Mouse (Mus musculus) ovary, postnatal 14 days (tissue): ENCODE results near the gene Hectd1.
A peak's percentile ranks its signal among the peaks of the same experiment; 100 is the strongest.

ENCODE experiments used
- DNase-seq: peaks from one replicate; pipeline ENCODE4 v3.0.0; 2022; ENCODE audit warnings: low spot score

Gene Hectd1

DNA sequence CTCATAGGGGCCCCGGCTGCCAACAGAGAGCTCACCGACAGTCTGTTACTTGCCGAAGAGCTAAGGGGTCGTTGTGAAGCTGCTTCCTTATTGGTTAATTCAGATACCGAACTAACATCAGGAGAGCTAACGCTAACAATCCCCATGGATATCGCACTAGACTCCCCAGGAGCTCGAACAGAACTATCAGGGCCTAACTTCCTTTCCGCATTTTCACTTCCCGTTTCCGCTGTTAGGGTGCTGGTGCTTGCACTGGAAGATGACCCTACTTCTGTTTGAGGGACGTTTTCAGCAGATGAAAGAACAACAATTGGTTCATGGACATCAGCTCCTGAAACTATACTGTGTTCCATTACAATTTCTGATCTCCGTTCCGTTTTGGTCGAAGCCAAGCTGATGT, 60.6 kb downstream of the Hectd1 start:
- DNase-seq, result no peak

DNA sequence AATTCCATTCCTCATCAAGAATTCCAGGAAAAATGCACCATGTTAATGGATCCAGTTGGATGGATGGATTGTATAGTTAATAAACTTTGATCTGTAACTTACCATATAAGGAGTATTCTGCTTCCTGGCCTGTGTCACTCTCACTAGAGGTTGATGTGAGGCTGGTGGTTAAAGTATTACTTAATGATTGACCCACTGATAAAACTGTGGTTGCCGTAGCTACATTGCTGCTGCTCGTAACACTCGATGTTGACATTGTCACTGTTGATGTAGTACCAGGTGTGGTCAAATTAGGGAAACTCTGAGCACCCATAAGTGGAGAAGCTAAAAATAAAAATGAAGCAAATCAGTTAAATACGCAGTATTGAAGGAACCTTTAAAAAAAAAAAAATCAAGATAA, 61.9 kb downstream of the Hectd1 start:
- DNase-seq, result no peak

DNA sequence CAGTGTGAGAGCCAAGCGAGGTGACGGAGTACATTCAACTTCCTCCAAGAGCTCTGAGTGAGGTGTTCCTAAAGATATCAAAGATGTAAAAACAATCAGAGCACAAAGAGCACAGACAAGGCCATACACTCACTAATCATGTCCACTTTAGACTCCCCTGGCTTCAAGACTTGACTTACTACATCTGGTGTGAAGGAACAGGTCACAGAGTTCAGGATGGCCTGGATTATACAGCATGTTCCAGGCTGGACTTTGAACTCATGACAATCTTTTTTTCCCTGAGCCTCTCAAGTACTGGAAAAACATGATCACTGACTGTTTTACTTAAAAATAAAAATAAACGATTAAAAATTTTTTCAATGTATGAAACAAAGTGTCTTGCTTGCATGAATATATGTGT, 70.0 kb downstream of the Hectd1 start:
- DNase-seq, result no peak

DNA sequence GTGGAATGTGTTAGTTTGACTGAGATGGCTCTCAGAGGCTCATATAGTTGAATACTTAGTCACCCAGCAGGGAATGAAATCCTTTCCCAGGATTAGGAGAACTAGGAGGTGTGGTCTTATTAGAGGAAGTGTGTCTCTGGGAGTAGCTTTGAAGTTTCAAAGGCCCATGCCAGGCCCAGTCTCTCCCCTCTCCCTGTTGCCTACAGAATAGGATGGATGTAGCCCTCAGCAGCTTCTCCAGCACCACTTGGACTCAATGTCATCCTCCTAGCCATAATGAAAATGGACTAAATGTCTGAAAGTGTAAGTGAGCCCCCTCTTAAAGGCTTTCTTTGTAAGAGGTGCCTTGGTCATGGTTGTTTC, 72.8 kb downstream of the Hectd1 start:
- DNase-seq, result no peak

DNA sequence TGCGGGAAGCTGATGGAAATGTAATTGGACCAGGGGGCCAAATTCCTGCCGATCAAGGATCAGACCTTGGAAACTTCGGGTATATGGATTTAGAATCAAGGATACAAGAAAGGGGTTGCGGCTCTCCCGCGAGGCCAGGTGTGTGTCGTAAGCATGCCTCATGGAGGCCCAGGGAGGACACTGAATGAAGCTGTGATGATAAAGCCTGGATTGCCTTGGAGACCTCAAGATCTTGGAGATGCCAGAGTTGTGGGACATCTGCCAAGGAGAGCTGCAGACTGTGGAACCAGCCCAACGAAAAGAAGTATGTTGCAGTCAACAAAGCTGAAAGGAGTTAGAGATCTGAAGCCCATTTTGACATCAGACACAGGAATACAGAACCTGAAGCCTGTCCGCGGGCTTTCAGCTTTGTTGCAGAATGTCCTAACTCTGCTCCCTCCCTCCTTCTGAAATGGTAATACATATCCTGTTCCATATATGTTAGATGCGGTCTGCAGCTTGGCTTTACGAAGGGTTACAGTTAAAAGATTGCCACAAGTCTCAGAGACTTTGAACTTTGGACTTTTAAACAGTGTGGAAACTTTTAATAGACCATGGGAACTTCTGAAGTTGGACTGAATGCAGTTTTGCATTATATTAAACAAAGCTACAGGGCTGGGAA, 73.3 kb downstream of the Hectd1 start:
- no peak for DNase-seq

DNA sequence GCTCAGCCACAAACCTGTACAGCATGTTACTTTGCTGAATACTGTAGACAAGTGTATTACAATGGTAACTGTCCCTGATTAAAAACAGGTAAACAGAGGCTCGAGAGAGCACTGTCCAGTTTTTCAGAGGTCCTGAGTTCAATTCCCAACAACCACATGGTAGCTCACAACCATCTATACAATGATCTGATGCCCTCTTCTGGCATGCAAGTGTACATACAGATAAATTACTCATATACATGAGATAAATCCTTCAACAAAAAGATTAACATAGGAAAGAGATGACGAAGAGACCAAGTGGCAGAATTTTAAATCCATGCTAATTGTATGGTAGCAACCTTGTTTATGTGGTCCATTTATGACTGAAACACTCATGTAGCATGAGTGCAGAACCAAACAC, 82.0 kb downstream of the Hectd1 start:
- no peak for DNase-seq

DNA sequence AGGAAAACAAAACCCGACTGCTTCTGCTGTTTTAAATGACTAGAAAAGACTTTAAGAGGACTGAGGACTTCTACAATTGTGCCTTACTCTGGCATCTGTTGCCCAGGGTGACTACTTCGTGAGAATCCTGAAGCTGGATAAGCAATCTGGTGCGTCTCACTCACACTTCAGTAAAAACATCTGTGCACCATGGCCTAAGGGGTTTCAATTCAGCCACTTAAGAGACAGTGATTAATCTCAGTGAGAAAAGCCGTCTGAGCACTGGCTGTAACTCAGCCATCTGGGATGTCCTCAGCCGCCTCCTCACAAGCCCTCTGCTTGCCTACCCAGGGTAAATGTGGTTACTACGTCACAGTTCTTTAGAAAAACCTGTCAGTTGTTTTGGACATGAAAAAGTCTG, 84.4 kb downstream of the Hectd1 start:
- no peak for DNase-seq

DNA sequence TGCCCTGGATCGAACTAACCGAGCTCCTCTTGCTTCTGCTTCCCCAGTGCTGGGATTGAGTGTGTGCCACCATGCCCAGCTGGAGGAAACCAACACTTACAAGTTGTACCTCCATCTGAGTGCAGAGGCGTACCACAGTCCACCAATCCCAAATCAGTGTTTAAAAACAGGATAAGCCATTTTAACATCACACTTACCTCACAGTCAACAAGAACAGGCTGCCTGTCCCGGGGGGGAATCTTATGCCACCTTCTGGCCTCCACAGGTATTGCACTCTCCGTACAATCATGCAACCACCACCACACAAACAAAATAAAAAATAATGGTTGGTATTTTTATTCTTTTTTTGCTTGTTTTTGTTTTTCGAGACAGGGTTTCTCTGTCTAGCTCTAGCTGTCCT, 87.6 kb downstream of the Hectd1 start:
- peak; percentile 41 for DNase-seq

DNA sequence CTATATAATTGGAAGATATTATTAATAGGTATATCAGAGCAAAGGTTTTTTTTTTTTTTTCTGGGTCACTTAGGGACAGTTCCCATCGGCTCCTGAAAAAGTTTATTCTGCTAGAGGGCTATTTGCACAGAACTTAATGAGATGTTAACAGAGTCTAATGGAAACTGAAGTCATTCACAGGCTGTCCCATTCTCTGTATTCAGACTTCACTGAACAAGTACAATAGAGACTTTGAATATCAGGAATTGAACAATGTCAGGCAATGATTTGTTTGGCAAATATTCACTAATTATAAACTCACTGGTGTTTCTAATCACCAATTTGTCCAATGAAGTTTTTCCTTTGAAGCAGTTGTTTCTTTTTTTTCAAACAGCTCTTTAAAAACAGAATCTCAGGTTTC, 92.5 kb downstream of the Hectd1 start:
- no peak for DNase-seq

DNA sequence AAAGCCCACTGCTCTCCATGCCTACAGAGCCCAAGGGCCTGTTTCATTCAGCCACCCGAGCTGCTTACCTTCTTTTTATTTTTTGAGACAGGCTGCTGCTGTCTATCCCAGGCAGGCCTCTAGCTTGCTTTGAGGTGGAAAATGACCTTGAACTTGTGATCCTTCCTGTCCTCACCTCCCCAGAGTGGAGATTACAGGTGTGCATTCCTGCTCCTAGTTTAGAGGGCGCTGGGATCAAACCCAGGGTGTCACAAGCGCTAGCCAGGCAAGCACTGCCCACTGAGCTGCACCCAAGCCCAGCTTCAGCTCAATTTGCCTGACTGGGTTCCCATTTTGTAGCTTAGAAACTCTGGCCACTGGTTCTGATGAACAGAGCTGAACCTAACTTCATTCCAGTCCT, 93.0 kb downstream of the Hectd1 start:
- no peak for DNase-seq

DNA sequence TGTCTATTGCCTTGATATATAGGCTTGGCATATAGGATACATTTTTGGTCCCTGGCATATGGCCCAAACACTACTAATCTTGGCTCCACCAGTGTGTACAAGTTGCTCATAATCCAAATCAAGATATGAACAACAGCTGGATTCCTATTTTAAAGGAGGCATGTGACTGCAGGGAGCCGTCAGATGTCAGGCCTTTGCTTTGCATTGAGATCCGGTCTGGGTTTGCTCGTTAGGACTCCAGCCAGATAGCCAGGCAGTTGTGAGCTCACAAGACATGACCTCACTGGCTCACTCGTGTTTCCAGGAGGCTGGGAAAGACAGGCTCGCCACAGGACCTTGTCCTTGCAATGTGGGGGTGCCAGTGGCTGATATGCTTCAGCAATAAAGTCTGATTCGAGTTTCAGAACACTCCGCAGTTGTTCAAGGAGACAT, 93.5 kb downstream of the Hectd1 start:
- no peak for DNase-seq

DNA sequence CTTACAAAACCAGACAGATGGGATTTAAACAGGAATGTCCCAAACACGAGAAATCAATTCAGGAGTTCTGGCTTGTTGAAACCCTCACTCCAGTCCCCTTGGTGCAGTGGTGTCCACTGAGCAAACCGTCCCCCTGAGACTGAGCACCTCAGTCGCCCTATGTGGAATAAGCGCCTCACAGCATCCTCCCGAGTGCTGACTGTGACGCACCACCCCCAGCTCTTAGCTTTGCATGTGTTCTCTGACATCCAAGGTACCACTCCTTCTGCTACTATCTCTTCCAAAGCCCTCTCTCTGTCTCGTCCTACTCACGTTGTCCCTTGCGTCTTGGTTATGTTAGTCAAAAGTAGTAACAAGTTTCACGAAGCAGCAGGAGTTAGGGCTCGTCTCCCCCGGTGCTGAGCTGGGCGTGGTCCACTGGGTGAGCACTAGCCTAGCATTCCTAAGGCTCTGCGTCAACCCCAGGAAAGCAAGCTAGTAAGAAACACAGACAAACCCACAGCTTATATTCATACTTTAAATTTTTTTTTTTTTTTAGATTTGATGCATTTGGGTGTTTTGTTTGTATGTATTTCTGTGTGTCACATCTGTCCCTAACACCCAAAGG, 94.6 kb downstream of the Hectd1 start:
- DNase-seq, result no peak

DNA sequence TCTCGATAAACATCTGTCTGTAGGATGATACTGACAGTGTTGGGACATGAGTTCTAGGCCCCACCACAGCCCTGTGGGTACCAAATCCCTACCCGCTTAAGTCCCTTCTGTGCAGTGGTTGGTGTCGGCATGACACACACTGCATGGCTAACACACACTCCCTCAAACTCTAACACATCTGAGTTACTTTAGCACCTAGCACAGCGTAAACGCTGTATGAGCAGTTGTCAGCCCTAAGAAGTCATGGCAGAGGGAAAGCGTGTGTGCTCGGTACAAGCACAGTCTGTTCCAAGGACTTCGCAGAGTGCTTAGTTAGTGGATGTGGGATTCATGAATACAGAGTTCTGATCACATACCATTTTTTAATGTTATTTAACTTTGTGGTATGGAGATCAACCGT, 99.5 kb downstream of the Hectd1 start:
- no peak for DNase-seq

DNA sequence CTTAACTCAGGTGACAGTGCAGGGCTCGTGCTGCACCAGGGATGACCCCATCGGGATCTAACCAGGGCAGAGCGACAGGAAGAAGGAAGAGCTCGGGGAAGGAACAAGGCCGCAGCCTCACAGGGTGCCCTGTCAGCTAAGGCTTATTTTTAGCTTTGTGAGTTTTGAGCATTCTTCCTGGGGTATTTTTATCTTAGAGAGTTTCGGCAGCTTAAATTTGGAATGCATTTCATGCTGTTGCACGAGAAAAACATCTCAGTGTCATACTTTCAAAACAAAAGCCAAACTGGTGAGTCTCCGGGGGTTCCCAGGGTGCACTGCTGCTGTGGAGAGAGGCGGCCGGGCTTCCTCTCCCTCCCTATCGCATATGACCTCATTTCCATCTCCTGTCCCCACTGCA, 100.3 kb downstream of the Hectd1 start:
- no peak for DNase-seq

DNA sequence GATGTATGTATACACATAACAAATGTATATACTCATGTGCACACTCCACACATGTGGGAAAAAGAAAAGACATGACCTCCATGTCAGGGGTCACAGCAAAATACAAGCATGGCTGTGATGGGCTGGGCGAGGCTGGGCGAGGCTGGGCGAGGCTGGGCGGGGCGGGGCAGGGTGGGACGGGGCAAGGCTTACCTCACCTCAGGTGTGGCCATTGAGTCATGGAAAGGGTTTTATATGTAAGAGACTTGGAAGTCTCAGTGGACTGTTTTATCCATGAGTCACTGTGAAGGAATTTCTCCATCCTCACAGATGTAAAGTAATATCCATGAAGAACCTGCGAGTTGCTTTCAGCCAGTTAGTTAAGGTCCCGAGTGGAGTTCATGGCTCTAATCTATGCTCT, 107.5 kb downstream of the Hectd1 start:
- no peak for DNase-seq

DNA sequence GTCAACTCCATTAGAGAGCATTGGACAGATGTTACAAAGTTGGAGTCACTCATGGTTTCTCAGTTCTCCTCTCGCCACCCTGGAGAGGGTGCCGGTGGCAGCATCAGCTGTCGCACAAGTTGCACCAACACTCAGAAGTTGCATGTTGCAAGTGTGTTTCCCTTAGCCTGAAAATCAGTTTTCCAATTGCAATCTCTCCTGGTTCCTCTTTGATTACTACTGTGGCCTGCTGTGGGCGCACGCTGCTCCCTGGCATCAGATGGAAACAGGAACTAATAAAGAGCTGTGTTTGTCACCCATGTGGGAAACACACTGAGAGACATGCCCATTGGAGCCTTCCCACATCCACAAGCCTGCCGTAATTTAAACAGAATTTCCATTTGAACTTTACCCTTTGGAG, 110.7 kb downstream of the Hectd1 start:
- DNase-seq, result no peak

DNA sequence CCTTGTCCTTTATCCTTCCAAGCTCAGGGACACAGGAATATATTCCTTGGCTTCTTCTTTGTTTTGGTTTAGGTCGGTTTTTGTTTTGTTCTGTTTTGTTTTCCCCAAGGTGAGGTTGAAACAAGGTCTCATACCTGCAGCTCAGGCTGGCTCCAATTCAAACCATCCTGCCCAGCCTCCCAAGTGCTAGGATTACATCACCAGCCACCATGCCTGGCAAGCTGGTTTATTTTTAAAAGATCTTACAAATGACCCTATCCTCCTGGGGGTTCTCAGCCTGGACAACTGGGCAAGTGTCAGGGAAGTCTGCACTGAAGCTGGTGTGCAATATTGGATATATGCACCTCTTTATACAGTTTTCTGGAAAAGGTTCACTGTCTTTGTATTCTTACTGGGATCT, 116.7 kb downstream of the Hectd1 start:
- no peak for DNase-seq

DNA sequence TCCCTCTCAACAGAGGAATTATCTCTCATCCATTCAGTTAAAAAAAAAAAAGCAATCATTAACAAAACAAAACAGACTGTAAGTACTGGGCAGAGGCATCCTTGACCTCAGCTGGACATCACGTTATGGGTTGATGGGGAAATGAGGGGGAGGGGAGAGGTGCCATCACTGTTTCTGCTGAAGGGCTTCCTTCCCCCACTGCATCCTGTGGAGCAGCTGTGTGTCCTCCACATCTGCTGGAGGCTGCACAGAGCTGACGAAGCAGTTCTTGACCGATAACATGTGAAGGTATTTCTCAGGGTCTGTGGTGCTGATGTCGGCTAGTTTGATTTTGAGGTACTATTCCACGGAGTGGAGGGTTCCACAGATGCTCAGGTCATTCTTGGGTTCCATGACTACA, 119.2 kb downstream of the Hectd1 start:
- no peak for DNase-seq

DNA sequence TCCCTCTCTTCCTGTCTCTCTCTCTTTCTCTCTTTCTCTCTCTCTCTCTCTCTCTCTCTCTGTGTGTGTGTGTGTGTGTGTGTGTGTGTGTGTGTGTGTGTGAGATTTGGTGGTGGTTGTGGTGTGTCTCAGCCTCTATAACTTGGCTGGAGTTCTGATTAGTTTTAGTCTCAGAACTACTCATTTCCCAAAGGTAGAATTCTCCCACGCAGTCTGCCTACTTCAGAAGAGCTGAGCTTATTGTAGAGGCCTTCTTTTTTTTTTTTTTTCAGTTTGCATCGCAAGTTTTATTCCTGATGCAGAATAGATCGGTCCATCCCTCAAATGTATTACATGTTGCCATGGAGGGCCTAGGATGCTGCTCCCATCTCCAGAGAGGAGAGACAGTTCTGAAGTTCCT, 119.6 kb downstream of the Hectd1 start:
- DNase-seq, result no peak

DNA sequence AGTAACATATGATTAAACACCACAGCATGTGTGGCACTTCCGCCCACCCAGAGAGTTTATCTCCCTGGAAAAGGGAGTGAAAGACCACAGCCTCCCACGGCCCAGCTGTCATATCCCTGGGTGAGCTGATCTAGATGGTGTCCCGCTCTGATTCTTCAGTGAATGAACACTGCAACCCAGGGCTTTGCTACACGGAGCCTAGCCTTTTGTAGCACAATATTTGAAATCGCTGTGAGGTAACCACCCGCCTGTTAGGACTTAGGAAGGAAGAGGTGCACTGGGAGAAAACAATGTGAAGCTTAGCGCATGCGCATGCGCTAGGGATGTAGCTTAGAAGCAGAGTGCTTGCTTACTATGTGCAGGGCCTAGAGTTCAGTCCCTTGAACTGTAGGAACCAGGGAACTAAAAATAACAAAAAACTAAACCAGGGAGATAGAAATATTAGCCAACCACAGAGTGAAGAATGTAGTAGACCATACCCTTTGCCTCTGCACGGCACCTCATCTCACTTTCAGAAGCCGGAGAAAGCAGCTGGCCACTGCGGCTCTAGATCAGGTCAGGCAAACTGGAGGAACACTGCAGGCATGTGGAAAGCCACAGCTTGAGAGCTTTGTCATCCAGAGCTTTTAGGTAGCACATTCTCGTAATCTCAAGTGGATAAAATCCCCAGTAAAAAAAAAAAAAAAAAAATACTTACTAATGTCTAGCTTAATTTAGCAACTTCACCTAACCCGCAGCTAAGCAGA, 120.2 kb downstream of the Hectd1 start:
- DNase-seq, result no peak

DNA sequence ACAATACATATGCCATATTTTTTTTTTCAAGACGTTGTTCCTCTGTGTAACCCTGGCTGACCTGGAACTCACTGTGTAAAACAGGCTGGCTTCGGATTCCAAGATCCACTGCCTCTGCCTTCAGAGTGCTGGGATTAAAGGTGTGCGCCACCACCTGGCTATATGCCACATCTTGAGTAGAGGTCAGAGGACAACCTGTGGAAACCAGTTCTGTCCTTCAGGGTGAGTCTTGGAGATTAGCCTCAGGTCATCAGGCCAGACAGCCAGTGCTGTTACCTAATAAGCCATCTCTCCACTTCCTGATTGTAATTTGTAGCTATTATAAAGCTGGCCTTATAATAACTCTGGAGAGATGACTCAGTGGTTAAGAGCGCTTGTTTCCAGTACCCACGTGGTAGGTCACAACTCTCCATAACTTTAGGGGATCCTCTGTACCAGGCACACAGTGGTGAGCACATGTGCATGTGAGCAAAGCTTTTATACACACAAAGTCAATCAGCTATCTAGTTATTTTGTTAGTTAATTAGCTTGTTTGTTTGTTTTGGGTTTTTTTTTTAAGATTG, 122.6 kb downstream of the Hectd1 start:
- DNase-seq, result no peak

DNA sequence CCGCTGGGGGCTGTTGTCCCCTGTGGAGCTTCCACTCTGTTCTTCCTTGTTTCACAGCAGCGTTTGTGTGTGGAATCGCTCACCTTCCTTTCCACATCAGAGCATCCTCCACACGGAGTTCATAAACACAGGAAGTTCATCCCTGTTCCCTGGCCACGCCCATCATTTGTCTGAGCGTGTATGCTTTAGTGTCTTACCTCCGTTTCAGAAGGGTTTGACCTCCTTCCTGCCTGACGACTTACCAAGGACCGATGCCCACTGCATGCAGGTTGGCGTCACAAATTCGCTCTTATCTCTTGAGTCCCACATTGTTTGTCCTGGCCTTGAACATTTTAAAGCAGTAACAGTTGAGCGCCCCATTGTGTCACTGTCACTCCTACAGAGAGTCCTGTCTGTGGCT, 123.6 kb downstream of the Hectd1 start:
- no peak for DNase-seq

DNA sequence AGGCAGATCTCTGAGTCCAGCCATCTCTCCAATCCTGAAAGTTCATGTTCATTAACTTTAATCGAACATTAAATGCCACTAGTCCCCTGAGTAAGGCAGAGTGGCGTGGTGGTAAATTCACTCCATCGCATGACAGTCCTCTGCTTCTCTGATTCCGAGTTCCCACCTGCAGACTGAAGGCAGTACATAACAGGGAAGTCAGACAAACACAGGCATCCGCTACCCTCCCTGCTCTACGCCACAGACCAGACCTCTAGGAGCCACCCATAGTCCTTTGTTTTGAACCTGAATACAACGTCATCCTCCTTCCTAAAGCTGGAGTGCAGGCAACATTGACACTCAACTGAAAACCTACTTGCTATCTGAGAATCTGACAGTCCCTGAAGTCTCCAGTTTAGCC, 124.8 kb downstream of the Hectd1 start:
- no peak for DNase-seq
